Mouse (Mus musculus) adrenal gland (tissue): ENCODE results near the gene Fbxo9.

Source experiments
- intact Hi-C: fragments of 180-260 bp; cut with DNase I; formaldehyde crosslinking; loops from one replicate; pipeline ENCODE4 v1.15.1; 2025

The Fbxo9 gene

GRCm38 (mm10) chr9:78111456-78111855 is 2.6 kb upstream of the Fbxo9 start:
- intact Hi-C loops: loop anchor here (5.0 kb wide), 2 partner anchors 36 to 56 kb away; no protein-coding TSS in a partner anchor

- intact Hi-C loops: loop anchor here (5.0 kb wide), 2 partner anchors 38 to 58 kb away; no protein-coding TSS in a partner anchor
Measured at GRCm38 (mm10) chr9:78109656-78110055, 791 bp upstream of the Fbxo9 start.

- intact Hi-C loops: no loop called here
Measured at GRCm38 (mm10) chr9:78107912-78108795, 711 bp downstream of the Fbxo9 start.

- intact Hi-C loops: no loop called here
Measured at GRCm38 (mm10) chr9:78107582-78107911, 1.3 kb downstream of the Fbxo9 start.

- intact Hi-C loops: no loop called here
Measured at GRCm38 (mm10) chr9:78106821-78107220, 2.0 kb downstream of the Fbxo9 start.

GRCm38 (mm10) chr9:78105501-78105932 is 3.3 kb downstream of the Fbxo9 start:
- intact Hi-C loops: no loop called here

- intact Hi-C loops: no loop called here
Measured at GRCm38 (mm10) chr9:78104973-78105372, 3.9 kb downstream of the Fbxo9 start.

- intact Hi-C loops: no loop called here
Measured at GRCm38 (mm10) chr9:78103965-78104560, 4.8 kb downstream of the Fbxo9 start.

GRCm38 (mm10) chr9:78101431-78101830 is 7.4 kb downstream of the Fbxo9 start:
- intact Hi-C loops: no loop called here

GRCm38 (mm10) chr9:78100956-78101355 is 7.9 kb downstream of the Fbxo9 start:
- intact Hi-C loops: no loop called here

GRCm38 (mm10) chr9:78096376-78096775 is 12.5 kb downstream of the Fbxo9 start:
- intact Hi-C loops: no loop called here

GRCm38 (mm10) chr9:78095686-78096085 is 13.2 kb downstream of the Fbxo9 start:
- intact Hi-C loops: no loop called here

- intact Hi-C loops: no loop called here
Measured at GRCm38 (mm10) chr9:78090596-78090995, 18.3 kb downstream of the Fbxo9 start.

- intact Hi-C loops: no loop called here
Measured at GRCm38 (mm10) chr9:78089906-78090305, 19.0 kb downstream of the Fbxo9 start.

GRCm38 (mm10) chr9:78088971-78089370 is 19.9 kb downstream of the Fbxo9 start:
- intact Hi-C loops: no loop called here

GRCm38 (mm10) chr9:78088521-78088920 is 20.3 kb downstream of the Fbxo9 start:
- intact Hi-C loops: no loop called here

- intact Hi-C loops: no loop called here
Measured at GRCm38 (mm10) chr9:78087751-78088150, 21.1 kb downstream of the Fbxo9 start.

GRCm38 (mm10) chr9:78085722-78086287 is 23.1 kb downstream of the Fbxo9 start:
- intact Hi-C loops: no loop called here

GRCm38 (mm10) chr9:78084341-78084740 is 24.5 kb downstream of the Fbxo9 start:
- intact Hi-C loops: no loop called here

- intact Hi-C loops: no loop called here
Measured at GRCm38 (mm10) chr9:78081835-78082234, 27.0 kb downstream of the Fbxo9 start.

- intact Hi-C loops: no loop called here
Measured at GRCm38 (mm10) chr9:78078240-78078639, 30.6 kb downstream of the Fbxo9 start.

GRCm38 (mm10) chr9:78075256-78075655 is 33.6 kb downstream of the Fbxo9 start:
- intact Hi-C loops: no loop called here
